Mouse (Mus musculus): ENCODE measurements at regions not wholly inside any gene's neighbourhood (a gene's known extent, or its start where the extent isn't known, plus 50 kb on each side); places are given as distances from the start of the nearest gene placed in this dataset.
A peak's percentile ranks its signal among the peaks of the same experiment; 100 is the strongest.

DNA sequence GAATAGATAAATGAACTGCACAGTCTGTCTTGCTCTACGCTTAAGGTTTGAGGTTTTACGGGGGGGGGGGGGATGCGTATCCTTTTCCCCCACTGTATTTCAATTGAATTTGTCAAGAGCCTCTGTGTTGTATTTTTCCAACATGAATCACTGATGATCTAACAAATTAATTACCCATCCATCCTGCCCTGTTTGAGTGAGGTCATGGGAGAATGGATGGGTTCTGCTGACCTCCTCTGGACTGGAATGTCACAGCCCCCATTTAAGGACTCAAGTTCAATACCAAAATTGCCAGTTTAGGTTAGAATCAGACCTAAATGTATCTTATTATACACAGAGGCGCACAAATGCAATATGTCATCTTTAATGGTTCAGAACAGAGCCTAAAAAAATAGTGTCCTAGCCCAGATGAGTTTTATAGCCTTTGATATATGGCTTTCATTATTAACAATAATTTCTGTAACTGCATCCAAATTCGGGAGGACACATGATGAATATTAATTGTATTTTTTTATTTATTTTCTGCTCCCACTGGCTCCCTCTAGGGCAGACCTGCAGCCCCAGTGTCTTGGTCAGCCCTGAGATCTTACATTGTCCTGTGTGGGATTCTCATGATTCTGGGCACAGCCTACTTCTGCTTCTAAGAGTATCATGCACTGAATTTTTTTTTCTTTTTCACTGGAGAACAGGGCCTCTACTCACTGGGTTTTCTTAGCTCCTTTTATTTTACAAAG, 288.2 kb upstream of the Zfp703 start:
- no peak for DNase-seq (ENCODE audit: low spot score)

DNA sequence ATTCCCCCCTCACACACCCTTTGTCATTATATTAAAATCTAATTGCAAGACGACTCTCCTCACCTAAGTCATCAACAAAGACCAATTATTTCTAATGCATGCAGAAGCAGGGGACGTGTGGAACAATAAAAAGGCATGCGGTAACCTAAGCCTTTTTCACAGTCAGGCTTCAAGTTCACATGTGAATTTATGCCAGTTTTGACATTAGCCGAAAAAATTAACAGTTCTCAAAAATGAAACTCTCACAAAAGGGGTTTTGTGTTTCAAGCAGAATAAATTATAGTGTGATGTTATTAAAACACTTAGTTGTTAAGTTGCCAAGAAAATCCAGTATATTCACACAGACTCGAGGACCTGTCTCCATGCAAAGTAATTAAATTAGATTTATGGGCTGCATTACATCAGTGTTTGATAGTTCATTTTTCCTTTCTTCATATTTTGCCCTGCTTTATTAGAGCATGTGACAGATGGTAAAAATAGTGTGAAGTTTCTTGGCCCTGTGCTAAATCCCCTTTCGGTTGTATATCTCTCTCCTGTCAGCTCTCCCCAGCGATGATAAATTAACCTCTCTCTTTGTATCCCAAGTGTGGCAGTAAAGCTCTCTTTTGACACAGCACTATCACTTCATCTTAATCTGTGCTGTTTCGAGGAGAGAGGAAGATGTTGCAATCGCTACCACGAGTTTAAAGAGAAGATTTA, 287.5 kb upstream of the Zfp703 start:
- DNase-seq (ENCODE audit: low spot score) = no peak

DNA sequence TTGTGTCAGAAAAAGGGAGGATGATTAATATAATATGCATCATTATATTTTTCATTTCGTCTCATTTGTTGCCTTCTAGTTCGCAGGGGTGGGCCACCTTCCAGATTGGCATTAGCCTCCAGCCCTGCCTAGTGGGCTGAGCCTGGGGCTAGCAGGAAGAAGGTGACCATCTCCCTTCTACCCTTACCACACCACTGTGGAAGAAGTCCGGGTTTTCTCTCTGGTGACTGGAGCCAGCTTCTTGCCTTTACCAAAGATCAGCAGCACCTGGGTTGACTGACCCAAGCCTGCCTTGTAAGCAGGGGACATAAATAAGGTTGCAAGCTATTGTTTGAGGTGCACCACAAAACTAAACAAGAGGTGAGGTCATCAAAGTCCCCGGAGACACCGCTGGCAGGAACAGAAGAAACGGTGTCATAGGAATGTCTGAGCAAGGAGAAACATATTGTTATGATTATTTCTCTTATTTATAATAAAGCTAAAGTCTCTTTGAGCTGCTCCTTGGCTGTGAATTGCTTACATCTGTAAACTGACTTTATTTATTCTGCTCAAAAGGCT, 286.9 kb upstream of the Zfp703 start:
- no peak for DNase-seq (ENCODE audit: low spot score)

DNA sequence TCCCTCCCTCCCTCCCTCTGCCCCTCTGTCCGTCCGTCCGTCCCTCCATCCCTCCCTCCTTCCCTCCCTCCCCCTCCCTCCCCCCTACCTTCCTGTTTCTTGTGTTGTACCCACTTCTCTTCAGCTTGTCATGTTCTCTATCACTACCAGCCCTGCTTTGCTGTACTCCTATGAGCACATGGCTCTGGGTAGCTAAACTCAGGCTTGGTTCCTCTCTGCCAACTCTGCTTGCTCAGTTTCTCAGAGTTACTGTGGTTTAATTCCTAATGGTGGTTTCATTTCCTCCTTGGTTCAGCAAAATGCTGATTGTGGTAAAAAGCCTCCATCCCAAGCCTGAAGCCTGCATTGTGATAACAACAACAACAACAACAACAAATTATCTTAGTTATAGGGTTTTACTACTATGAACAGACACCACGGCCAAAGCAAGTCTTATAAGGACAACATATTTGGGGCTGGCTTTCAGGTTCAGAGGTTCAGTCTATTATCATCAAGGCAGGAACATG, 279.5 kb upstream of the Zfp703 start:
- DNase-seq (ENCODE audit: low spot score) = peak; percentile 14

DNA sequence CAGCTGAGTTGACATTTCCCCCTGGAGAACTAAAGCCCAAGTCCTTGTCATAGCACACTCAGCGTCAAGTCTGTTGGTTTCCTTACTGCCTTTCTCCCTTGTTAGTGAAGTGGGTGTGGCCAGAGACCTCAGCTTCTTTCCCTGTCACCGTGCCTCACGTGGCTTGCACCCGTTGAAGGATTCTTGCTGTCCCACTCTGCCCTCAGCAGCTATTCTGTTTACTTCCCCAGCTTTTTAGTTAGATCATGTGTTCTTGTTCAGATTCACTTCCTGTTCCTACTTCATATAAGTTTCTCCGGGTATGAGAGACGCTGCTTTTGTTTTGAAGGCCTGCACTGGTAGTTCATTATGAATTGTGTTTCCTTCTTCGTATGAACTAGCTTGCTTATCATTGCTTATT, 278.5 kb upstream of the Zfp703 start:
- DNase-seq (ENCODE audit: low spot score) = peak; percentile 44

DNA sequence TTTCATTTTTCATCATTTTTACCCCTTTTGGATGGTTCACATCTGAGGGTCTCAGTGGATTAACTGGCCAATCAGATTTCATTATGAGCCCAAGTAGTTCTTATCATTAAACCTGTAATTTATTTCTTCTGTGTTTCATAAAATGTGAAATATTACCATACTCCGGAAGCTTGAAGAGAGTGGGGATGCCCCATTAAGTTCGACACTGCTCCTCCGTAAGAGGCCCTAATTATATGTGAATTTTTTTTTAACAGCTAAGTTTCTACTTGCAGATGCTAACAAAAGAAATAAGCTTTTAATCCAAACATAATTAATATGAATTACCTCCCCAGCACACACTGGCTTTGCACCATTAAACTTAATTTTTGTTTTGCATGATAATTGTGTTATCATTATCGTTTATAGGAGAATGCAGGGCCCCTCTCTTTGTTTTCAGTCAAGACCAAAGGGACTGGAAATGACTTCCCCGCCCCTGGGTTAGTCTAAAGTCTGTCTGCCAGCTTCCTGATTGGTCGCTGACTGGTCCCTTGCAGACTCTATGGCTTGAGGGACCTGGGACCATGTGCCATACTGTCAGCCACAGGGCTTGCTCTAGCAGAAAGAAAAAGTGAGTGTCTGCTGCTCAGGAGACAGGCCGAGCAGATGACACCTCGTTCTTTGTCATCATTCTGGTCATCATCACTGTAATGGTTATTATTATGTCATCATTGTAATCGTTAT, 270.9 kb upstream of the Zfp703 start:
- DNase-seq (ENCODE audit: low spot score) = no peak

DNA sequence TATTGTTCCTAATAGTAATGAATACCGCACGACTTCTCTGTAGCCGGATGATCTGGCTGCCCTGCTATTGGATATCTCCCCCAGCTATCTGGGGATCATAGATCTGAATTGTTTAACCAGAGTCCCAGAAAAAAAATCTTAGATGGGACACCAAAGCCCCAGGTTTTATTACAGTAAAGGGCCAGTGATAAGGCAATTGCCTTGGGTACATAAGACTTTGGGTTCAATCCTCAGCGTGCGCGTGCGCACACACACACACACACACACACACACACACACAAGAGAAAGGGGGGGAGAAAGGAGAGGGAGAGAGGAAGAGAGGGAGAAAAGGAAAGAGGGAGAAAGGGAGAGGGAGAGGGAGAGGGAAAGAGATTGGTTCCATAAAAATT, 270.4 kb upstream of the Zfp703 start:
- DNase-seq (ENCODE audit: low spot score) = no peak

DNA sequence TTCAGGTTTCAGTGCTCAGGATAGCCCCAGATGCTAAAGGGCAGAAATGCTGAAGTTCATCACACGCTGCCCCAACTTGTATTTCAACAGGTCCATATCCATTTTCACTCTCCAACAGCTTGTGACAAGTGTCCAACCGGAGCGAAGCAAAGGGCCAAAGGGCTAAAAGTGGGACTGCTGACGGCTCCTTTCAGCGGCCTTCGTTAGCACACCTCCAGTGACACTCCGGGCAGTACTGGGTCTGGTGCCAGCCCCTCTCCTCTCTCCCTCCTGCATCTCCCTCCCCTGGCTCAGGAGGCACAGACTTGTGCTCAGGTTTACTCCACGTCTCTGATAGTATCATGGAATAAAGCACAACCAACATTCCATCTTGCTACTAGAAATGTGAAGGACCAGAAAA, 263.3 kb upstream of the Zfp703 start:
- peak; percentile 9 for DNase-seq (ENCODE audit: low spot score)

DNA sequence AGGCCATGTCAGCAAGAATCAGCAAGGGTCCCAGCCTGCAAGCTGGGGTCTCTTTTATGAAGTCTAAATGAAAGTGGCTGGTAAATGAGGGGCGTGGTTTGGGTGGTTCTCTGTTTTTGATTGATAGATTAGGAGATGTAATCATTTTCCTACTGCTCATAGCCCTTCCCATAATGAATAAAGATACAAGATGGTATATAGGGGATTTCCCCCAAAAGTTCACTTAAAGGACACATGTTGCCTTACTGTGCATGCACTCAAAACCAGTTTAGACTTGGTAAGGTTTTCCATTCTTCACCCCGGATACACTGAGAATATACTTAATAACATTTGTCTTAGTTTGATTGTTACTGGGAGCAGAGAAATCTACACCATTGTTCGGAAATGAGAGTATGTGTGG, 262.4 kb upstream of the Zfp703 start:
- DNase-seq (ENCODE audit: low spot score) = no peak

DNA sequence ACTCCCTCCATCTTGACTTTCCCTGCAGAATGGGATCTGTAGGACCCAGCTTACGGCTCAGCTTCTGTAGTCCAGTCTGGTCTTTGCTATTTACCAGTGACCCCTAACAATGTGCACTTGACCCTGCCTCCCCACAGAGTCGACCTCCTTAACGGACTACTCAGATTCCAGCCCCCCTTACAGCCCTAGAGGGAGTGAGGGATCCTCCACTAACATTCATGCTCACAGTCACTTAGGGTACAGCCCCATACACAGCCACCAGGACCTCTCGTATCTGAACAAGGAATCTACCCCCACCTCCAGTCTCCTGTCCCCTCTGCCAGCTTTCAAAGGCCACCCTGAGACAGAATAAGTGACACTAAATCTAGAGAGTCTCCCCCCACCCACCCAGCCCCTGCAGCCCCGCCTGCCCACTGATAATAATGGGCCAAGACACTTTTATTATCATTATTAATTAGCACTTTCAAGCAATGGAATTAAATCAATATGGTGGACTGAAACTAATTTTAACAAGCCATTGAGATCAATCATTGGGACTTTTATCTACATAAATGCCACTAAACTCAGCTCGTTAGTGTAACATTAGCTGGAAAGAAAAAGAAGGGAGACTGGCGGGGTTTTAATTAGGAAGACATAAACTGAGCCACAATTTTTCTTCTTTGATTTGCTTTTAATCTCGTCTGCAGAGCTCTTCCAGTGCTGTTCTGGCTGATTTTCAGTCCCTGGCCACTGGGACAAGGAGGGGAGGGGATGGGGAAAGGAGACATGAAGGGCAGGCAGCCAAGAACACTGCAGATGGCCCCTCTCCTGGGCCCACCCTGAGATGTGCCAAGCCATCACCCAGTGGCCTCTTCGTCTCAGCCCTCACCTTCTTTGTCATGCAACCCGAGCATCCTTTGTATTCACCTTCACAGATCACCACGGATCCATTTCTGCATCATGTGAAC, 258.4 kb upstream of the Zfp703 start:
- no peak for DNase-seq (ENCODE audit: low spot score)

DNA sequence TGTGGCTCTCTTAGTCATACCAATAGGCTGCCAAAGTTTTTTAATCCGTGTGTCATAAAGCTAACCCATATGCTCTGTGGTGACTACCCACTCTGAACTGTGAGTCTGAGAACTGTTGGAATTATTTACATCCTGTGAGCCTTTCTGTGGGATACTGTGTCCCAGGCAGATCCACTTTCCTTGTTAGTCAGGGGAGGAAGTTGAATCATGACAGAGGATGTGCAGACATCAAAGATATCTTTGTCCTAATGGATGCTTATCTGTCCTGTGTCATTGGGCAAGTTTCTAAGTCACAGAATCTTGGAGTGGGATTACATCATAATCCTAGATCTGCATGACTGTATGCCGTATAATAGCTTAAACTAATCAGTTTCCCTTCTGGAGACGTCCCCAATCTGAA, 254.4 kb upstream of the Zfp703 start:
- no peak for DNase-seq (ENCODE audit: low spot score)

DNA sequence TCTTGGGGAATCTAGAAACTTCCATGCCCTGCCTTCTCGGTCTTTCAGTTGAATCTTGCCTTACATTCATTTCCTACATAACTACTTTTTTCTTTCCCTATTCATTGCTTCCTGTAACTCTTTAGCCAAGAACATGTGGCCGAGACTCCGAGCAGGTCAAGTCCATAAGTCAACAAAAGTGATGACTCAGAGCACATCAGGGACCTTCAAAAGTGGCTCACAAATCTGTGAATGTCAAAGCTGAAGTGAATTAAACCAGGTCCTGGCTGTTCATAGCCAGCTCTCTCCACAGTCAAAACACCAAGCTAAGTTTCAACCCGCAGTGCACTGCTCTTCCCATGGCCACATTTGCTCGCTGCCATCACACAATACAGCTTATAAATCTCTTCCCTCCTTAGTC, 252.5 kb upstream of the Zfp703 start:
- DNase-seq (ENCODE audit: low spot score) = no peak

DNA sequence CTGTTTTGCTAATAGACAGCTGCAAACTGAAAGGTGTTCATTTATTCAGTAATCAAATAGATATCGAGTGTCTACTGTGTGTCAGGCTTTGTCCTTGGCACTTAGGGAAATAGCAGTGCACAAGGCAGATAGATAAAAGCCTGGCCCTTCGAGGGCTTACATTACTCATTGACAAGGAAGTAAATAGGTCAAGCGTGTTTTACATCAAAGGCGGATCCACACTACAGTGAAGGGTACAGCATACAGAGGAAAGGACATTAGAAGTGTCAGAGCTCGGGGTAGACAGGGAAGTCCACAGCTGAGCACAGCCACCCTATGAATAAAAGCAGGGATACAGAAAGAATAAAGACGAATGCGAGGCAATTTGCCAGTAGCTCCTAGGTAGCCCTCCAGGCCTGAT, 251.6 kb upstream of the Zfp703 start:
- no peak for DNase-seq (ENCODE audit: low spot score)

DNA sequence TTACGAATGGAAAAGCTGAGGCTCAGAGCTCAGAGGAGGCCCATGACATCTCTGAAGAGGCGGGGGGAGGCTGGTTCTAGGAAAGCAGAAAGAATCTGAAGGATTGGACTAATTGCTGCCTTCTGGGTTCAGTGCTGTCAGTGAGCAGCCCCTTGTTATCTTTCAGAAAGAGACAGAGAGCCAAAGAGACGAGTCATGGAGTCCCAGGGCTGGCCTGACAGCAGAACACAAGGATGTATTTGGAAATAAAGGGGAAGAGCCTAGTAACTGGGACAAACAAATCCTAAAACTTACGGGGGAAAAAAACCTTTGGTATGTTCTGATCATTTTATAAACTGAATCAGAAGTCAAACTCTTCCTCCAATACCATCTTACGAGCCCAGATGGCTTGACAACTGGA, 247.8 kb upstream of the Zfp703 start:
- no peak for DNase-seq (ENCODE audit: low spot score)

DNA sequence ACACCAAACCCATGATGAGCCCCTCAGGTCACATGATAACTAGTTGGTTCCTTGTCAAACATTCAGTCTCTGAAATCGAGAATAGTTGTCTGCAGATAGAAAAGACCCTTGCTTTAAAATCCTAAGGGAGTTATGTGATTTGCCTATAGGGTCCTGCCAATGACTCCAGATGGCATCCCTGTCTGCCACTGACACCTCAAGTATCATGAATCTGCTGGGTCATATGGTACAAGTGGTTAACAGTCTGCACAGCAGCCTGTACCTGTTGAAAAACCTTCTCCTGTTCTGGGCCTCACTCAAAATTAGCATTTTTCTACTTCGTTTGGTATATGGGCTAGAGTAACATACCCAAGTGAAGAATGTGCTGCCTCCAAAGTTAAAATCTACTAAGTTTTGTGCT, 246.0 kb upstream of the Zfp703 start:
- DNase-seq (ENCODE audit: low spot score) = no peak

DNA sequence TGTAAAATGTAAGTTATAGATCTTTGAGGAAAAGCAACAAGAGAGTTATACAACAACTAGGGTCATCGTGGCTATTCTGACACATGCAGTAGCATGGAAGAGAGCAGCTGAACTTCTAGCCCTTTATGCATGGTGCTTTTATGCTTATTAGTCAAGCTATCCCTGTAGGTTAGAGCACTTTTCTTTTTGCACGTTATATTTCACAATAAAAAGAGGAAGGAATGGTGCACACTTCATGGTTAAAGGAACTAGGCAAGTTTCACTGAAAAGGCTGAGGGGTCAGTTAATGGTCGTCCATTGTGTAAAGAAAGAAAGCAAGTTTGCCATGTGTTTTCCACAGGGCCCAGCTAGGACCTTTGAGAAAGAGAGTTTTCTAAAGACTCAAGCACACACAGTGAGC, 232.7 kb upstream of the Zfp703 start:
- DNase-seq (ENCODE audit: low spot score) = no peak

DNA sequence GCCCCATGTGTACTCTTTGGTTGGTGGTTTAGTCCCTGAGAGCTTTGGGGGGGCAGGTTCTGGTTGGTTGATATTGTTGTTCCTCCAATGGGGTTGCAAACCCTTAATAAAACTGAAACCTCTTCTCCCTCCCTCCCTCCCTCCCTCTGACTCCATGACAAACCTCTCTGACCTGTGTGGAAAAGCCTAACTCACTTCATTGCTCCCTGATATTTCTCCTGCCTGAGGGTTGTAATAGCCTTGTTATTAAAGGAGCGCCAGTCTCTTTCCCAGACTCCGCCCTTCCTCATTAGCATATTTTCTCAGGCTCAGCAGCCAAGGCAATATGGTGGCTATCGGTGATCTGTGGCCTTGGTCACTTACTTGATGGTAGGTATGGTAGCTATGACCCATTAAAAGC, 230.3 kb upstream of the Zfp703 start:
- no peak for DNase-seq (ENCODE audit: low spot score)

DNA sequence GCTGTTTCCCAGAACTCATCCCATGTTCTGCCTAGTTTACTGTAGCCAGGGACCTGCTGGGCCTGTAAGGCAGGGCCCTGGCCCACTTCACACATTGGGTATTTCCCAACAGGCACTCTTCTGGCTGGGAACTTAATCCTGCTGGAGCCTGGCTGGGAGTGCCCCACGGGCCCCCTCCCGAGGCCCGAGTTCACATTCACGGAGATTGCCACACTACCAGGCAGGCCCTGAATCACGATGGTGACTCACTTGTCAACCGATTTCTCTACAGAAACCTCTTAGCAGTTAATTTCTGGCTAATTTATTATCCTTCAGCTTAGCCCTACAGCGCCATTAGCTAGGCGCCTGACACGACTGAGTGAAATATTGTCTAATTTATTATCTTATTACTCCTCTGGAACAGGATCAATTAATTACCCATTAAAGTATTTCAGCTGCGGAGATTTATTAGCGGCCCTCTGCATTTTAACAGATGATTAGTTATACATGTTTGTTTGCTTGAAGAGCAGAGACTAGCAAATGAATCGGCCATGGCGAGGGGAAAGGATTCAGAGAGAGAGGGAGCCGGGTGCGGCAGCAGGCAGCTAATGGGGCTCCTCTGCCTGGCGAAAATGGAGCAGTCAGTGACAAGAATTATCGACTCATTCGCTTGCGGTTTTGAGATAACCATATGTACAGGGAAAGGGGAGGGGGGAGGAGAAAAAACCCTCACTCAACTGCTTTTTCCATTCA, 229.7 kb upstream of the Zfp703 start:
- no peak for DNase-seq (ENCODE audit: low spot score)

DNA sequence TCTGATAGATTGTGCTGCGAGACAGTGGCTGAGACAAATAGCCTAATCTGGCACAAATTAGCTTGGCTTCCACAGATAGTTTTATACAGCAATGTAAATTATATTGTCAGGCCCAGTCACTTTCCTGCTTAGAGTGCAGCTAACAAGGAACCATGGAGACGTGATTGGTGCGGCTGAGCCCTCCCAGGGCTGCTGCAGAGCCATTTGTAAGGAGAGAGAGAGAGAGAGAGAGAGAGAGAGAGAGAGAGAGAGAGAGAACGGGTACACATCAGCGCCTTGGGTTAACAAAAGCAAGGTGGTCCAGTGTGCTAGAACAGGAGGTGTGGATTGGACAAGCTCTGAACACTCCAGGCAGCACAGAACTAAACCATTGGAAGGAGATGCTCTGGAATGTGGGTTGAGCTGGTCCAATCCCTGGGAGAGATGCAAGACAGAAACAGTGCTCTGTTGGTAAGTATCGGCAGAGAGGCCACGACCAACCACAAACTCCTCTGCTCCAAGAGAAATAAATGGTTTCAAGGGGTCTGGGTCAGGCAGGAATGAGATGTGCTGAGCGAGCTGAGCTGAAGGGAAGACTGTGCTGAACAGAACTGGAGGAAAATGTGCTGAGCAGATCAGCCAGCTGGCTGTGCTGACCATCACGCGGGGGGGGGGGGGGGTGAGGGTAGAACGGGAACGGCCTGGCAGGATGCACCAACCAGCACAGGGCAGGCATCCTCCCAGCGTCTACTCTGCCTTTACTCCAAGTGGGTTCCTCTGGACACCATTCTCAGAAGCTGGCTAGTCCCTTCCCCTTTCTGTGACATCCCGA, 228.8 kb upstream of the Zfp703 start:
- no peak for DNase-seq (ENCODE audit: low spot score)

DNA sequence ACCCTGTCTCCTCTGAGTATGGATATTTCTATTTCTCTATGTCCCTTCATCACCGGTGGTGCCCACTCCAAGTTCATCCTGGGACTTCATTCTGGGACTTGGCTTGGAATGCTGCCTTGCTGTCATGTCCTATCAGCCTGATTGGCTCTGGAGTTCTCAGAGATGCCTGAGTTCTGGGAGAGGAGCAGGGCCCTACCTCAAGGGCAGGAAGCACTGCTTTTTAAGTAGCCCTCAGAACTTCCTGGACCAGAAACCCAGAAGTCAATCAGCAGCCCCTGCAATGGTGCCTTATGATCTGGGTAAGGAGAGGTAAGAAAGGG, 228.2 kb upstream of the Zfp703 start:
- DNase-seq (ENCODE audit: low spot score) = no peak

Data from heart, adult 8-10 months (tissue).